Mouse (Mus musculus): ENCODE results near the gene Sepsecs.
A peak's percentile ranks its signal among the peaks of the same experiment; 100 is the strongest.

The Sepsecs gene

GRCm38 (mm10) chr5:52643947-52644840 lies 25.3 kb downstream of the Sepsecs start:
- DNase-seq (ENCODE audit: low read depth): no peak

- DNase-seq (ENCODE audit: low read depth): no peak
These were observed 27.8 kb downstream of the Sepsecs start for GRCm38 (mm10) chr5:52641736-52642135.

GRCm38 (mm10) chr5:52638916-52639315 lies 30.6 kb downstream of the Sepsecs start:
- no peak for DNase-seq (ENCODE audit: low read depth)

GRCm38 (mm10) chr5:52638006-52638405 lies 31.5 kb downstream of the Sepsecs start:
- DNase-seq (ENCODE audit: low read depth): no peak

GRCm38 (mm10) chr5:52636923-52637322 lies 32.6 kb downstream of the Sepsecs start:
- DNase-seq (ENCODE audit: low read depth): no peak

GRCm38 (mm10) chr5:52636025-52636755 lies 33.3 kb downstream of the Sepsecs start:
- no peak for DNase-seq (ENCODE audit: low read depth)

- DNase-seq (ENCODE audit: low read depth): peak; percentile 20
These were observed 35.5 kb downstream of the Sepsecs start for GRCm38 (mm10) chr5:52634017-52634416.

- no peak for DNase-seq (ENCODE audit: low read depth)
These were observed 39.0 kb downstream of the Sepsecs start for GRCm38 (mm10) chr5:52630541-52630940.

GRCm38 (mm10) chr5:52629214-52629613 lies 40.3 kb downstream of the Sepsecs start:
- DNase-seq (ENCODE audit: low read depth): no peak

- DNase-seq (ENCODE audit: low read depth): no peak
These were observed 40.7 kb downstream of the Sepsecs start for GRCm38 (mm10) chr5:52628783-52629182.

GRCm38 (mm10) chr5:52627713-52628112 lies 41.8 kb downstream of the Sepsecs start:
- no peak for DNase-seq (ENCODE audit: low read depth)

GRCm38 (mm10) chr5:52626092-52626491 lies 43.4 kb downstream of the Sepsecs start:
- DNase-seq (ENCODE audit: low read depth): no peak

GRCm38 (mm10) chr5:52624956-52625355 lies 44.6 kb downstream of the Sepsecs start:
- DNase-seq (ENCODE audit: low read depth): no peak

GRCm38 (mm10) chr5:52623099-52623498 lies 46.4 kb downstream of the Sepsecs start:
- DNase-seq (ENCODE audit: low read depth): no peak

- no peak for DNase-seq (ENCODE audit: low read depth)
These were observed 50.9 kb downstream of the Sepsecs start for GRCm38 (mm10) chr5:52618348-52619270.

- no peak for DNase-seq (ENCODE audit: low read depth)
These were observed 51.7 kb downstream of the Sepsecs start for GRCm38 (mm10) chr5:52617711-52618347.

GRCm38 (mm10) chr5:52616549-52616948 lies 53.0 kb downstream of the Sepsecs start:
- DNase-seq (ENCODE audit: low read depth): no peak

GRCm38 (mm10) chr5:52615421-52615820 lies 54.1 kb downstream of the Sepsecs start:
- no peak for DNase-seq (ENCODE audit: low read depth)

GRCm38 (mm10) chr5:52614686-52615085 lies 54.8 kb downstream of the Sepsecs start:
- DNase-seq (ENCODE audit: low read depth): no peak

- no peak for DNase-seq (ENCODE audit: low read depth)
These were observed 56.7 kb downstream of the Sepsecs start for GRCm38 (mm10) chr5:52612776-52613175.

GRCm38 (mm10) chr5:52611315-52611895 lies 58.1 kb downstream of the Sepsecs start:
- DNase-seq (ENCODE audit: low read depth): no peak

Measured in c-Kit-positive CD71-positive TER-119-negative erythroid progenitor cells, embryonic 14.5 days (primary cell).